Mouse (Mus musculus) lung, embryonic 15.5 days (tissue): ENCODE data around the gene Srgap3. TPM values are rescaled to one million over a fixed set of nuclear protein-coding genes. Genes with fewer than 3 reads are reported as not detected.

Experiments
- ATAC-seq: fragments of 200-750 bp; cut with Nextera tagmentation; 2 replicates; pipeline ENCODE4 v1.8.0; 2017; ENCODE audit warnings: moderate number of reproducible peaks, borderline replicate concordance; ENCODE audit not compliant: low FRiP score, low TSS enrichment; ENCODE audit errors: extremely low read depth
- H3K27ac ChIP-seq: fragments of 300-500 bp; sonication (generic); 2 replicates; pipeline ENCODE4 v1.5.1; 2015; ENCODE audit warnings: moderate library complexity, mild to moderate bottlenecking, inconsistent platforms
- H3K27me3 ChIP-seq: fragments of 300-500 bp; sonication (generic); 2 replicates; pipeline ENCODE4 v1.6.1; 2015; ENCODE audit warnings: inconsistent platforms
- H3K36me3 ChIP-seq: fragments of 300-500 bp; sonication (generic); 2 replicates; pipeline ENCODE4 v1.6.1; 2015; ENCODE audit warnings: inconsistent platforms
- H3K4me1 ChIP-seq: fragments of 300-500 bp; sonication (generic); 2 replicates; pipeline ENCODE4 v1.6.1; 2015; ENCODE audit warnings: inconsistent platforms
- H3K4me2 ChIP-seq: fragments of 300-500 bp; sonication (generic); 2 replicates; pipeline ENCODE4 v1.6.1; 2015; ENCODE audit warnings: inconsistent platforms, mild to moderate bottlenecking, moderate library complexity
- H3K4me3 ChIP-seq: fragments of 300-500 bp; sonication (generic); 2 replicates; pipeline ENCODE4 v1.5.1; 2015; ENCODE audit warnings: mild to moderate bottlenecking, inconsistent platforms
- H3K9ac ChIP-seq: fragments of 300-500 bp; sonication (generic); 2 replicates; pipeline ENCODE4 v1.6.1; 2015; ENCODE audit warnings: inconsistent platforms
- H3K9me3 ChIP-seq: fragments of 300-500 bp; sonication (generic); 2 replicates; pipeline ENCODE4 v1.6.1; 2016; ENCODE audit warnings: inconsistent platforms
- WGBS: fragments of 180-500 bp; shearing (Covaris S2); methylation state at CpG from one replicate; pipeline ENCODE4 v1.1.7; 2015; 5-methylcytosine and 5-hydroxymethylcytosine counted together
- polyA plus RNA-seq: library from polyadenylated mRNA; unstranded; fragments of >200 nt; fragmentation: Nextera tagmentation; extraction: Ambion mirVana; gene quantifications from 2 replicates; pipeline ENCODE4 v1.2.1, GENCODE M21; 2015

The Srgap3 gene
- polyA plus RNA-seq, 1 experiment from 2014 or later, result 2.5 TPM

DNA sequence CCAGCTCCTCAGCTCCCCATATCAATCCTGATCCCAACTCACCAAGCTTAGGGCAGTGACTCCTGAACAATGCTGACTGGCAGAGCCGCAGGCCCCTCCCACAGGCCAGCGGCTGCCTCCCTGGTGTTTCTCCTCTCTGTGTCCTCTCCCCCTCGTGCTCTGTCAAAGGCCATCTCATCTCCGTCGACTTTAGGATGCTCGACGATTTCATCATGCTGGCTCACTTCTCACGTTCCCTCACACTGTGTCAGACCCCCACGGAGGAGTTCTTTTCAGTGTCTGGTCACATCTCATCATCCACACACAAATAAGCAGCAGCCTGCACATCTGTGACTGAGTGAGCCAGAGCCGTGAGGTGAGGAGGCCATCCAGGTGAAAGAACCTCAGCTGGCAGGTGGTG lies 158.4 kb downstream of the Srgap3 start:
- Histone ChIP-seq H3K4me3 (no peak overlapping the region), H3K27ac (no peak overlapping the region), H3K9ac (no peak overlapping the region)

DNA sequence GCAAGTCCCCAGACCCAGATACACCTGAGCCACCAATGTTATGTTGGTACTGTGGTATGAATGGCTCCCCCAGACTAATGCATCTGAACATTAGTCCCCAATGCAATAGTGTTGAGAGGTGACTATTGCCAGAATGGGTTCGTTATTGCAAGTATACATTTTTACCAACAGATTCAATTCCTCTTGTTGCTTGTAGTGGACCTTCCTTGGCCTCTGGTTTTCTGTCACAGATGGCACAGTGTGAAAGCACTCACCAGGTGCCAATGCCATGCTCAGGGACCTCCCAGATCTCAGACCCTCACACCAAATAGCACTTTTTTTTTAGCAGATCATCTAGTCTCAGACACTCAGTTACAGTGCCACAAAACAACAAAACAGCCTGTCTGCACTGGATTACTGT lies 158.9 kb downstream of the Srgap3 start:
- H3K27ac ChIP-seq, result no peak overlapping the region
- H3K4me1 ChIP-seq, result 0 out of 2 replicates have a peak, but pooled peaks cover 4% of the 10 kb centered on the region
- no peak overlapping the region for H3K4me2 ChIP-seq
- no peaks in the 10 kb centered on the region for H3K9me3 ChIP-seq
- no peak overlapping the region for H3K9ac ChIP-seq
- ATAC-seq, result no peak
- no peaks in the 10 kb centered on the region for H3K27me3 ChIP-seq
- WGBS, result 64% methylated on average over 1 of the region's 1 CpGs
- no peaks in the 10 kb centered on the region for H3K36me3 ChIP-seq
- H3K4me3 ChIP-seq, result no peak overlapping the region

More for the DNA sequence above, 158.4 kb downstream of the Srgap3 start:
- Histone ChIP-seq H3K4me2 (no peak overlapping the region), H3K9me3 (no peaks in the 10 kb centered on the region), H3K4me1 (0 out of 2 replicates have a peak, but pooled peaks cover 4% of the 10 kb centered on the region), H3K36me3 (no peaks in the 10 kb centered on the region), H3K27me3 (no peaks in the 10 kb centered on the region)
- 31% methylated on average over 10 of the region's 10 CpGs for WGBS
- no peak for ATAC-seq

DNA sequence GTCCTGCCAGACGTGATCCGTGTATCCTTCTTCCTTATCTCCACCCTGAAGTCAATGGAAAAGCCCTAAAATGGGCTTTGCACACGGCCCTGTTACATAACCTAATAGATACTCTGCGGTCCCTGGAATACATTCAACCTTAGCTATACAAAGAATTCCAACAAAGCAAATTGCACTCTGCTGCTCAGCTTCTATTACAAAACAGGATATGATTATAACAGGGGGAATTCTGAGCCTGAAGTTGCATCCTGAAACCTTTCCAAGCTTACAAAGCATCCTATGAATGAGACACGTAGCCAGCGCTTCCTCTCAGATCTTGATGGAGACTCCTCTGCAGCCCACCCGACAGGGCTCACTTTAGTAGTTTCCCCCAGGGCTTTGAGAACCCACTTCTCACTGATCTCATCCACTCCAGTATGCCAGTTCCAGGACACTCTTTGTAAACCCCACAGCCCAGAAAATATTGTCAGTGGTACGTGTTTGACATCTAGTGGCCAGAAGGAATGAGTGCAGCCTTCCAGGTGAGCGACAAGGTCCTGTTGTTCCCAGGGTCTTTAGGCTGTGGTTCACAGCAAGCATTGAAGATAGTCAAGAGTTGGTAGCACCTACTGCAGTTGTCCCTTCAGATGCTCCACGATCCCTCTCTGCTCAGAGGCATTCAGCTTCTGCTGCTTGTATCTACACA lies 165.5 kb downstream of the Srgap3 start:
- 64% methylated on average over 10 of the region's 10 CpGs for WGBS
- no peak for ATAC-seq
- Histone ChIP-seq H3K9ac (no peak overlapping the region), H3K27ac (no peak overlapping the region), H3K4me3 (no peak overlapping the region), H3K9me3 (no peaks in the 10 kb centered on the region), H3K27me3 (no peaks in the 10 kb centered on the region), H3K4me1 (no peaks in the 10 kb centered on the region), H3K4me2 (no peak overlapping the region), H3K36me3 (no peaks in the 10 kb centered on the region)

DNA sequence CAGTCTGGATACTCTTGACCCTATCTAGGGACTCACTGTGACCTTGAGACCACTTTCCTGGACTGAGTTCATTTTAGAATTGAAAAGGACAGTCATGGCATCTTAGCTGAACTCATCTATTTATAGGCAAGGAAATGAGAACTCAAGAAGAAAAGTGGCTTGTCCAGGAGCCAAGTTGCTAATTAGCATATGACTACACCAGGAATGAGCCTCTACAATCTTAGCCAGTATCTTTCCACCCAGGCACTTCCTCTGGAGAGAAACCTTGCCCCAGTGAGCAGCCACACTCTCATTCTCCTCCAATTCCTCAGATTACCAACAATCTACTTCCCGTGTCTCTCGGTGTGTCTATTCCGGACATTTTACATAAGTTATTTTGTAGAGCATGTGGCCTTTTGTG lies 168.9 kb downstream of the Srgap3 start:
- Histone ChIP-seq H3K27me3 (no peaks in the 10 kb centered on the region), H3K9ac (no peak overlapping the region), H3K9me3 (no peaks in the 10 kb centered on the region), H3K4me1 (no peaks in the 10 kb centered on the region), H3K27ac (no peak overlapping the region), H3K4me3 (no peak overlapping the region), H3K4me2 (no peak overlapping the region), H3K36me3 (no peaks in the 10 kb centered on the region)
- no peak for ATAC-seq
- 90% methylated on average over 3 of the region's 3 CpGs for WGBS

DNA sequence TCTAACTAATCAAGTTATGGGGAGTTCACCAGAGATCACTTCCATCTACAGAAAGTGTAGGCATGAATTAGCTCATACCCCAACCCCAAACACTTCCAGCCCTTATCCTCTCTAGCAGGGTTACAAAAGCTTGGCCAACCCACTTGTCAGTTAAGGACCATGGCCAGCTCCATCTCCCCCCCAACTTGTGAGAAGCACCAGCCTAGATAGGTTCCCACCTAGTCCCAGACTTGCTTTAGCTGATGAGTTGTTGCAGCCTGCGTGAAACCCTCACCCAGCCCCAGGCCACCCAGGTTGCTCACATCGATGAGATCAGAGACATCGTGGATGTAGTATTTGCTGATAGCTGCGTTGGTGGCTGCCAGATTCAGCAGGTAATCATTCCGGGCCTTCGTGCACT lies 170.3 kb downstream of the Srgap3 start:
- no peak overlapping the region for H3K4me2 ChIP-seq
- H3K36me3 ChIP-seq, result no peaks in the 10 kb centered on the region
- ATAC-seq, result no peak
- H3K27me3 ChIP-seq, result no peaks in the 10 kb centered on the region
- no peak overlapping the region for H3K27ac ChIP-seq
- no peaks in the 10 kb centered on the region for H3K9me3 ChIP-seq
- H3K4me3 ChIP-seq, result no peak overlapping the region
- no peak overlapping the region for H3K9ac ChIP-seq
- no peaks in the 10 kb centered on the region for H3K4me1 ChIP-seq
- whole genome bisulfite sequencing, result 79% methylated on average over 6 of the region's 6 CpGs

DNA sequence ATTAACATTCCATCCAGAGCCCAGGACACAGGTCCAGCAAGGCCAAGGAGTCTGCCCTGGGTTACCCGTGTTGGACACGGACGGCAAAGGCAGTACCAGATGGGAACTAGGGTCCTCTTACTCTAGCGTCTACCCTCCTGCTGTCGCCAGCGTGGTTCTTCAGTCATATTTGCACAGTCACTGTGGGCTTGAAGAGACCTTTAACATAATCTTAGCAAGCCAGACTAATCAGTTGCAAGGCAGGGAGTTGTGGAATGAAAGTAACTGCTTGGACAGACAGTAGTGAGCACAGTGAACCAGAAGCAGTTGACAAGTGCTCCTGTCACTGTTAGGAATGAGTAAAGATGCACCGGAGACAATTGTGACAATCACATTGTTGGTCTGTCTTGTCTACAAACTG lies 173.3 kb downstream of the Srgap3 start:
- H3K9me3 ChIP-seq, result no peaks in the 10 kb centered on the region
- H3K4me2 ChIP-seq, result no peak overlapping the region
- no peaks in the 10 kb centered on the region for H3K27me3 ChIP-seq
- no peak overlapping the region for H3K4me3 ChIP-seq
- no peak for ATAC-seq
- WGBS, result 83% methylated on average over 7 of the region's 7 CpGs
- no peak overlapping the region for H3K27ac ChIP-seq
- H3K9ac ChIP-seq, result no peak overlapping the region
- no peaks in the 10 kb centered on the region for H3K4me1 ChIP-seq
- no peaks in the 10 kb centered on the region for H3K36me3 ChIP-seq

DNA sequence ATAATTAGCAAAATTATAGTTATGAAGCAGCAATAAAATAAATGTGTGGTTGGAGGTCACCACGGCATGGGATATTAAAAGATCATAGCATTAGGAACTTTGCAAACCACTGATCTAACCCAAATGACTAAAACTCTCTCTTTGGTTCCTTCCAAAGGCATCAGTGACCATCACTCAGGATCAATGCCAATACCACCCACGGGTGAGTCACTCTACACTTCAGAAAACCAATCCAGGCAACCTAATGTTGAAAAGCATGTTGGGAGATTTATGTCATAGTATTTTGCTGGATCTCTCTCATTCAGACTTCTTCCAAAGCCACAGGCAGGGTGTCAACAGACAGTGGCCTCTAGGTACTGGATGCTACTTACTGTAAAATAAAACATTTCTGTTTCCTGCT lies 176.1 kb downstream of the Srgap3 start:
- no peak overlapping the region for H3K4me2 ChIP-seq
- no peak overlapping the region for H3K4me3 ChIP-seq
- no peak overlapping the region for H3K27ac ChIP-seq
- H3K9ac ChIP-seq, result no peak overlapping the region
- H3K4me1 ChIP-seq, result no peaks in the 10 kb centered on the region
- no peak for ATAC-seq
- H3K9me3 ChIP-seq, result no peaks in the 10 kb centered on the region
- no peaks in the 10 kb centered on the region for H3K27me3 ChIP-seq
- 78% methylated on average over 2 of the region's 2 CpGs for WGBS
- no peaks in the 10 kb centered on the region for H3K36me3 ChIP-seq

DNA sequence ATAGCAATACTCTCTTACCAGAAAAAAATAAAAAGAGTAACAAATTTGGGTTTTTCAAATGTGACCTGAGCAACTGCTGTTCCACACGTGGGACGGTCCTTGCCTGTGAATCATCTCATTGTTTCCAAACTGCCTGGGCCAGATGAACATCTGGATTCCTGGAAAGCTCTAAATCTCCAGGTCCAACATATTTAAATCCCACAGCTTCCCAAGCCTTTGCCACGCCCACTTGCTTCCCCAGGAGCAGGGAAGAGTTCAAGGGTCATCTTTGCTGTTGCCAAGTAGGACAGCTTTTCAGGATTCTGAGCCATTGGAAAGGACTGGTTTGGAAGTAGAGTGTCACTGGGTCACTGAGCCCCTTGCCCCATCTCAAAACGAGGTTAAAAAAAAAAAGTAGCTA lies 188.5 kb downstream of the Srgap3 start:
- no peaks in the 10 kb centered on the region for H3K4me1 ChIP-seq
- ATAC-seq, result no peak
- H3K9me3 ChIP-seq, result no peaks in the 10 kb centered on the region
- no peak overlapping the region for H3K27ac ChIP-seq
- no peak overlapping the region for H3K4me3 ChIP-seq
- H3K27me3 ChIP-seq, result no peaks in the 10 kb centered on the region
- WGBS, result 44% methylated on average over 4 of the region's 4 CpGs
- H3K9ac ChIP-seq, result no peak overlapping the region
- no peak overlapping the region for H3K4me2 ChIP-seq
- H3K36me3 ChIP-seq, result no peaks in the 10 kb centered on the region

DNA sequence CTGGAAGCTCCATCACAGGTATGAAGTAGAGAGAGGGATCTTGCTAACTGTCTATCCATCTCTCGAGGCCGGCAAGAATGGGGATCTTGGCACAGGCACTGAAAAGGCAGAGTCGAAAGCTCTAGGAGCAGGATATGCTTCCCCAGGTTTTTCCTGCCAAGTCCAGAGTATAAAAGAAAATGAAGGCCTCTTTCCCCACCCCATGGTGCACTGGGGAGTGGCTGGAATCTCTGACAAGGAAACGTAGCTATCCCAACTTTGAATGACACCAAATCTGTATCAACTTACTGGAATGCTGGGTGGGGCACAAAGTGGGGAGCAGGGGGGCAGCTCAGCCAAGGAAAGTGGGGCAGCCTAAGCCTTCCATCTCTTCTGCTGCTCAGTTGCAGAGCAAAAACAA lies 190.2 kb downstream of the Srgap3 start:
- Histone ChIP-seq H3K9ac (no peak overlapping the region), H3K9me3 (no peaks in the 10 kb centered on the region), H3K27me3 (no peaks in the 10 kb centered on the region), H3K4me3 (no peak overlapping the region), H3K4me1 (no peaks in the 10 kb centered on the region), H3K4me2 (no peak overlapping the region), H3K27ac (no peak overlapping the region), H3K36me3 (no peaks in the 10 kb centered on the region)
- WGBS, result 49% methylated on average over 4 of the region's 4 CpGs
- no peak for ATAC-seq

DNA sequence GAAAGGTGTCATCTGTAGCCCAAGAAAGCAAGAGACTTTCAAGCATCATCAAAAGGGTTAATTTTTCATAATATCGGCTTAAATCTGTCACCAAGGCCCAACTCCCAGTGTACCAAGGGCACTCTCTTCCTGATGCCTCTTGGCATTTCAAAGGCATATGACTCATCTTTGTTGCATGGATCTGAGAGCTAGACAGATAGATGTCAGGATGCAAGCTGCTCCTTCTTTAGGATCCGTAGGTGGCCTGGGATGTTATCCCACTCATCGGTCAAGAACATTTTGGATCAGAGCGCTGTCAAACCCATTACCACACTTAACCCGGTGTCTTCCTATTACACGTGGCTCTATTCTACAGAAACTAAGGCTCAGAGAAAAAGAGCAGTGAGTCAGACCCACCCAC lies 192.1 kb downstream of the Srgap3 start:
- no peaks in the 10 kb centered on the region for H3K9me3 ChIP-seq
- no peak for ATAC-seq
- H3K4me1 ChIP-seq, result no peaks in the 10 kb centered on the region
- H3K4me2 ChIP-seq, result no peak overlapping the region
- H3K4me3 ChIP-seq, result no peak overlapping the region
- 90% methylated on average over 6 of the region's 6 CpGs for WGBS
- no peaks in the 10 kb centered on the region for H3K36me3 ChIP-seq
- no peaks in the 10 kb centered on the region for H3K27me3 ChIP-seq
- no peak overlapping the region for H3K27ac ChIP-seq
- H3K9ac ChIP-seq, result no peak overlapping the region

DNA sequence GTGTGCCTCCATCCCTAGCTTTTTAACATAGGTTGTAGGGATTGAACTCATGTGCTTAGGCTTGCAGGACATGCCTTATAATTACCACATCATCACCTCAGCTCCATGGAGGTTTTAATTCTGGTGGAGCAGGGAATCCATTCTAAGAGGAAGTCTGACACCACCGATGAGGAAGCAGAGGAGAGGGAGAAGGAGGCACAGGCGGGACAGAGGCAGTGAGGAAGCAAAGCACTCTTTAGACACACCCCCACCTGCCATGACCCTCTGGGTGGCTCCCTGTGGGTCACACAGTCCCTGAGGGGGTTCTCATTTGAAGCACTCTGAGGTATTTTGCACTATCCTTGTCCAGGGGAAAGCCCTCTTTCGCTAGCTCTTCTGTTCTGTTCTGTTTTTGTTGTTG lies 194.5 kb downstream of the Srgap3 start:
- Histone ChIP-seq H3K4me2 (no peak overlapping the region), H3K4me1 (no peaks in the 10 kb centered on the region), H3K9me3 (no peaks in the 10 kb centered on the region), H3K27me3 (no peaks in the 10 kb centered on the region), H3K9ac (no peak overlapping the region), H3K36me3 (no peaks in the 10 kb centered on the region), H3K27ac (no peak overlapping the region), H3K4me3 (no peak overlapping the region)
- ATAC-seq, result no peak
- 79% methylated on average over 3 of the region's 3 CpGs for WGBS

DNA sequence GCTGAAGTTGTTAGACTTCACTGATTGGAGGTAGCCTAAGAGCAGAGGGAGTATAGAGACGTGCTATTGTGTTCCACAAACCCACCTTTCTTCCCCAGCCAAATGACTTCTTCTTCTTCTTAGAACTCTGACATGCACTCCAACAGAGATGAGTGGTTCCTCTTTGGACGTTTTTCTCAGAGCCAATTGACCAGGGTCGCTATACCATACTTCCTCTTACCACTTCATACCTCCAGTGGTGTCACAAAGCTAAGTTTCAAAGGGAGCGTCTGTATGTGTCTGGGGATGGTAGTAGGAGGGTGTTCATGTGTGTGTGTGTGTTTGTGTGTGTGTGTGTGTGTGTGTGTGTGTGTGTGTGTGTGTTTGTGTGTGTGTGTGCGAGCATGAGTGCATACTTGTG lies 195.1 kb downstream of the Srgap3 start:
- H3K4me2 ChIP-seq, result no peak overlapping the region
- no peaks in the 10 kb centered on the region for H3K27me3 ChIP-seq
- ATAC-seq, result no peak
- 66% methylated on average over 5 of the region's 5 CpGs for WGBS
- no peaks in the 10 kb centered on the region for H3K4me1 ChIP-seq
- H3K27ac ChIP-seq, result no peak overlapping the region
- no peak overlapping the region for H3K9ac ChIP-seq
- no peaks in the 10 kb centered on the region for H3K36me3 ChIP-seq
- no peaks in the 10 kb centered on the region for H3K9me3 ChIP-seq
- H3K4me3 ChIP-seq, result no peak overlapping the region

DNA sequence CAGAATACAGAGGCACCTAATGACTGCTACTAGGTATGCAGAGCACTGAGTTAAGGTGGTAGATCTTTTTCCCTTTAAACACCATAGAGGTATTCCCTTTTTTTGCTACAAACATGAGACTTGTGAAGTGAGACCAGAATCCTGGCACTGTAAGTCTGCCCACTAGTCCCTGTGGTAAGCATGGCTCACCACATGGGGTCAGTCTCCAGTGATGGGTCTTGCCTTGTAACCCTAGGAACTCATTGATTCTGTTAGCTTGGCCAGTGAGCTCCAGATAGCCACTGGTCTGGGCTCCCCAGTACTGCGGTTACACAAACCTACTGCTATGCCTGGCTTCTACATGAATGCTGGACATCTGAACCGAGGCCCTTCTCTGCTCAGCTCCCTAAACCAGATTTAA lies 204.8 kb downstream of the Srgap3 start:
- Histone ChIP-seq H3K36me3 (no peaks in the 10 kb centered on the region), H3K27ac (no peak overlapping the region), H3K4me3 (no peak overlapping the region), H3K4me2 (no peak overlapping the region), H3K9me3 (no peaks in the 10 kb centered on the region), H3K4me1 (no peaks in the 10 kb centered on the region), H3K9ac (no peak overlapping the region), H3K27me3 (no peaks in the 10 kb centered on the region)
- ATAC-seq, result no peak
- 77% methylated on average over 2 of the region's 2 CpGs for WGBS
